Mouse (Mus musculus) erythroblast, adult 5-6 weeks (primary cell): ENCODE results near the gene Abhd2. TPM values are rescaled to one million over a fixed set of nuclear protein-coding genes. Genes with fewer than 3 reads are reported as not detected.

Experiments
- ATAC-seq: replicated peaks from 2 replicates; pipeline ENCODE4 v1.8.0; 2016; ENCODE audit warnings: moderate number of reproducible peaks, mild to moderate bottlenecking, moderate TSS enrichment, inconsistent platforms; ENCODE audit not compliant: poor library complexity, low FRiP score, severe bottlenecking
- total RNA-seq, 2 experiments: library from RNA; stranded (forward) in 1 of 2; stranded (reverse) in 1 of 2; fragments of 150-400 nt in 1 of 2; fragments of 200-764, 138-1000 nt in 1 of 2; gene quantifications; 2 replicates each; pipeline versions ENCODE4 v1.2.3 to v1.2.4; 2015 to 2017; ENCODE audit warnings: low replicate concordance in 2 of 2

Abhd2 gene
- total RNA-seq, 2 experiments from 2014 or later = 12.1 to 19.6 TPM

DNA sequence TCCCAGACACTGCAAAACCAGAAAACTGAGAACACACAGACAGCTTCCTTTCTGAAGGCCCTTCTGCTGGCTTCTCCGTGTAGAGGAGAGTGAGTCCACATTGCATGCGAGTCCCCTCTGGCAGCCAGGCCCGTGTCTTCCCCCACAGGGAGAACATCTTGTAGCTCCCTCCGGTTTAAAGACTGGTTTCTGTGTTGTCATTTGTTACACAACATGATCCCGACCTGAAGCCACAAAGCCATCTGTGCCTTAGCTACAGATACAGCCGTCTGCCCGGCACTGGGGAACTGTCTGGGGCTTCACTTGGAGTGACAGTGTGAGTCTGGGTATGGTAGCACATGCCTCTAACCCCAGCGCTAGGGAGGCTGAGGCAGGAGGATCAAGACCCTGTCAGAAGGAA is 42.1 kb downstream of the Abhd2 start:
- ATAC-seq = no peak

DNA sequence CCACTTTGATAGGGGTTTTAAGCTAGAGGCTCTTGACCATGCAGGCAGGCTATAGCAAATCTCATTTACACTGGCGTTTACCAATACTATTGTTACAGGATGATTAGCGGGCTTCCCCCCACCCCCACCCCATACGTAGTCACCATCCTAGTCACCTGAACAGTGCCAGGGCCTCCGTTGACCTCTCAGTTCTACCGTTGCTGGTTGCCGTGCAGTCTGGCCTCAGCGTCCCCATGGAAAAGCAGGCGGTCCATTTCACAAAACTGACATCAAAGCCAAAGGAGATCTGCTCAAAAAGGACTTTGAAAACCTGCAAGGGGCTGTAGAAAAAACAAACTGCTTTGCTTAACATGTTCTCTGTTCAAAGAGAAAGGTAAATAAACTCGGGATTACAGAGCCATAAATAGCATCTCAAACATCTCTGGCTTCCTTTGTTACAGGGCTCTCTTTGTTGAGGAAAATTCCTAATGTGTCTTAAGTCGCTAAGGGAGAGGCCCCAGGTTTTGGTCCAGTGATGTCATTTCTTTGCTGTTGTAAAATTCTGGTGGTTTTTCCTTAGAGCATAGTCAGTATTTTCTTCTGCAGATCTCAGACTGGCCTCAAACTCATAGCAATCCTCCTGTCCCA is 43.2 kb downstream of the Abhd2 start:
- ATAC-seq = no peak

DNA sequence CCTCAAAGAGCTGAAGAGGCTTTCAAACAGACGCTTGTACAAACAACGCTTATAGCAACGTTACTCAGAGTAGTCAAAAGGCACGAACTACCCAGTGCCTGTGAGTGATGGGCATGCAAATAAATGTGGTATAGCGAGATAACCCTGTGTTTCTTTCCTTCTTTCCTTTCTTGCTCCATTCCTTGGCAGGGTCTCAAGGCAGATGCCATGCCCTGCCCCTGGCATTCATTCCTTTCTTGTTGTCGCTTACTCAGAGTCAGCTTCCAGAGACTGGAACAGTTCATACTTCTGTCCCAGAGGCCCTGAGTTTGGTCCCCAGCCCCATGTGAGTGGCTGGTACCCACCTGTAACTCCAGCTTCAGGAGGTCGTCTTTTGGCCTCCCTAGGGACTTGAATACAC is 44.6 kb downstream of the Abhd2 start:
- no peak for ATAC-seq

DNA sequence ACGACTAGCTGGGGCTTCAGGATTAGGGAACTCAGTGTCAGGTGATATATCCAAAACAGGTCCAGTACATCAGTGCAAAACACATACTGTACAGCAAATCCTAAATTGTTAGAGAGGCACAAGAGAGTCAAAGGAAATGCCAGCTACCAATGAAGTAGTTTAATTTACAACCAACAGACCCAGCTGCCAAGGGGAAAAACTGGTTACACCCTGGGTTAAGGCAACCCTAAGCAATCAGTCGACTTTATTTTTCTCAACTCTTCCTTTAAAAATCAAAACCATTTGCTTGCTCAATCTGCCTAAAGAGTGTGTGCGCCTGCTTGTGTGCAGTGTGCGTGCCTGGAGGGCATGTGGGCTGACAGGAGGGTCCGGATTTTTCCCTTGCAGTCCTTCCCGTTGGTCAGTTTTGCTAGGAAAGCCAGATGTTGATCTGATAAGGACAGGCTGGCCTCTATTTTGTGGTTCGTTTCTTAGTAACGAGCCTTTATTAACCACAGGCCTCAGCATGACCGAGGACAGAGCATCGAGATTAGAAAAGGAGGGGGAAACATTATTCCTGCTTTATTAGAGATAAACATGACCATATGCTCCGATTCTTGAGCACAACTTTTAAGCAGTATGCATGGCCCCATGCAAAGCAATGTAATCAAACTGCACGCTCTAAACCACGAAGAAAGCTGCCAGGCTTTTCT is 45.3 kb downstream of the Abhd2 start:
- ATAC-seq = no peak

DNA sequence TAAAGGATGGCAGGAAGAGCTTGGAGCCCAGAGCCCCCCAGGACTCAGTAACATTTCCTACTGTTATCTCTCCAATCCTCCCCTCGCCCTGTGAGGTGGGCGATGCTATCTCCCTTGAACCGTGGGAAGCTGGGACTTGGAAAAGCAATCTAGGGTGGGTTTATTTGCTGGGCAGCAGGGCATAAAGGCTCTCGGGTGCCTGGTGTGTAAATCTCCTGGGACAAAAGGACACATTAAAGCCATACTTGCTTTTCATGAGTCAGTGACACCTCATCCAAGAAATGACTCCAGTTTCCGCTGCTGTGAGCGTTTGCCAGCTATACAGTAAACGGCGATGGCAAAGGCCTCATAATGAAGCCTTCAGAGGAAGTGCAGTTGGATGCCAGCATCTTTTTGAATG is 50.9 kb downstream of the Abhd2 start:
- no peak for ATAC-seq

DNA sequence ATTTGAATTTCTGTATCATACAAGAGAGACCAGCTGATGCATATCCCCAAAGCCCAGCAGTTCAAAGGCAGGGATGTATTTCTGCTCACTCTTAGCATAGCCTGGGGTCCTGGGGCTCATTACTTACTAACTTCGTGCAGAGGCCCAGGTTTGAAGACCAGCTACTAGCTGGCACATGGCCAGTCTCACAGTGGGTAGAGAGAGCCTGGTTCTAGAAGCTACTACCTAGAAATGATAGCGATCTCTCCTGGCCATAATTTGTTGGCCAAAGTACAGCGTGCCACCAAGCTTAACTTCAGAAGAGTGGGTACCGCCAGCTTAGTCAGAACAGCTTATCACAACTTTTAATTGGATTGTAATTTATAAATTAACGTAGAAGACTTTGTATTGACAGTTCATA is 55.8 kb downstream of the Abhd2 start:
- no peak for ATAC-seq

DNA sequence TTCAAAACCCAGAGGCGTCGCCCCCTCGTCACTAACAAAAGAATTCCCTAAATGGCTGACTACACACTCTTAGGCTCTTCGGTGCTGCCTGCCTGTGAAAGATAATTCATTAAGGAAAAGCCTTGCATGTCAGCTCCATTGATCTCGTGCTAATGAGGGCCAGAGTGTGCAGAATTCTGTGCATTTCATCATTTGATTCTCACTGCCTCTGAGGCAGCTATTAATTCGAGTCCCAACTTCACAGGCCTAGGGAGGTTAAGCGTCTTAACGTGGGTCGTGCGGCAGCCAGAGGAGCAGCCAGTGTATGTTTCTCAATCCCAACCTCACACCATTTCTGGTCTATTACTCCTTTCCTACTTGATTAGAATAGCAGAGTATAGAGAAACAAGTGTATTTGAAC is 58.2 kb downstream of the Abhd2 start:
- ATAC-seq = no peak

DNA sequence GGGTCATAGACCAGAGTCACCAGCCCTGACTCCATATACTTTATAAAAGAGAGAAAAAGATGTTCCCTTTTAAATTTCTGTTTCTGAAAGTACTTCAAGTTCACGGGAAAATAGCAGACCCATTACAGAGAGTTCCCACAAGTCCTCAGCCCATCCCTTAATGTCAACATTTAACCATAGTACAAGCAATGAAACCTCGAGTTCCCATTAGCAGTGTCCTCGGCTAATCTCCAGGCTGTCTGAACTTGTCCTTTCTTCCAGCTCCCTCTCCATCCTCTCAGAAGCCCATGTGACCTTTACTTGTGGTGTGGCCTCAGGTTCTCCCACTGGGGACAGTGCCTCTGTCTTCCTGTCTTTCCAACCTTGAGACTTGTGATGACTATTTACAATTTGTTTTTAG is 60.4 kb downstream of the Abhd2 start:
- ATAC-seq = no peak

DNA sequence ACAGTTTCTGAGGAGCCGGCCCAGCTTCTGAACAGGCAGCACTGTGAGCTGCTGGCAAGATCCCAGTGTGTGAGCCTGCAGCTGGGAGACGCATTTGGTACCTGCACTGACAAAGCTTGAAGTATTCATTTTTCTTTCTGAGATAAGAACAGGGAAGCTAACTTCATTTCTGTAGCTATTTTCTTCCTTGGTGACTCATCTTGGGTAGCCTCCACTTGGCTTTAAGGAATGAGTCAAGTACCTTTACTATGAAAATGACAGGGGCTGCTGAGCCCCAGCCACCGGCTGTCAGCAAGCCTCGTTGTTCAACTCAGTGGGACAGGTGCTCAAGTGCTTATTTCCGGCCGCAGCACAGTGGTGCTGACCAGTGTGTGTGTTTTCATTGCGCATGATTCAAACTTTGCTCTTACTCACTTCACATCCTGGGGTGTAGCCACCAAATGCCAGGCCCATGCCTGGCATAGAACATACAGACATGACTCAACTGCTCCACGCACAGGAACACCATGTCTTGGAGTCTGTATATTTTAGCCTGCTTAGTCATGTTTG is 63.4 kb downstream of the Abhd2 start:
- no peak for ATAC-seq

DNA sequence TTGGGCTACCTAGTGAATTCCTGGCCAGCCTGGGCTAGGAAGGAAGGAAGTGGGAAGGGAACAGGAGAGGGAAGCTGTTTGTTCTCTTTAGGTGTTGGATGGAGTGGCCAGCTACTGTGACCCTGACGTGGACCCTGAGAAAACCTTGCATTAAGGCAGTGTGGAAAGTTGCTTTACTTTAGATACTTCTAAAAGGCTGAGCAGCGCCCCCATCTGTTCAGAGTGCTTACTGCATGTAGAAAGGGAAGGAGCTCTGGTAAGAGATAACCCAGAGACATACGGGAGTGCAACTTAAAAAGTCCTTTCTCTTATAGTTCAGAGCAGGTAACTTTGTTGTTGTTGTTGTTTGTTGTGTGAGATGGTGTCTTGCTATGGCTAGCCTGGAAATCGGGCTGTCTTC is 72.9 kb downstream of the Abhd2 start:
- ATAC-seq = no peak

DNA sequence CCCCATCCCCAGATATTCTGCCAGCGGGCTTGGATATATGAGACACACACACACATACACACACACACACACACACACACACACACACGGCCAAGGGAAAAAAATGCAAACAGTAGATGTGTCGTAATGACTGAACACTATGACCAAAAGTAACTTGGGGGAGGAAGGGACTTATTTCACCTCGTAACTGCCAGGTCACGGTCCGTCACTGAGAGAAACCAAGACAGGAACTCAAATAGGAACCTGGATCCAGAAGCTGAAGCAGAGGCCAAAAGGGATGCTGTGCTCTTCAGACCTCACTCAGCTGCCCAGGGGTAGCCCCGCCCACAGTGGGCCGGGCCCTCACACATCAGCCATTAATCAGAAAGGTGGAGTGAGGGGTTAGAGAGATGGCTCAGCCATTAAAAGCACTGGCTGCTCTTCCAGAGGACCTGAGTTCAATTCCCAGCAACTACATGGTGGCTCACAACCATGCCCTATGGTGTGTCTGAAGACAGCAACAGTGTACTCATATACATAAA is 73.6 kb downstream of the Abhd2 start:
- ATAC-seq = no peak

DNA sequence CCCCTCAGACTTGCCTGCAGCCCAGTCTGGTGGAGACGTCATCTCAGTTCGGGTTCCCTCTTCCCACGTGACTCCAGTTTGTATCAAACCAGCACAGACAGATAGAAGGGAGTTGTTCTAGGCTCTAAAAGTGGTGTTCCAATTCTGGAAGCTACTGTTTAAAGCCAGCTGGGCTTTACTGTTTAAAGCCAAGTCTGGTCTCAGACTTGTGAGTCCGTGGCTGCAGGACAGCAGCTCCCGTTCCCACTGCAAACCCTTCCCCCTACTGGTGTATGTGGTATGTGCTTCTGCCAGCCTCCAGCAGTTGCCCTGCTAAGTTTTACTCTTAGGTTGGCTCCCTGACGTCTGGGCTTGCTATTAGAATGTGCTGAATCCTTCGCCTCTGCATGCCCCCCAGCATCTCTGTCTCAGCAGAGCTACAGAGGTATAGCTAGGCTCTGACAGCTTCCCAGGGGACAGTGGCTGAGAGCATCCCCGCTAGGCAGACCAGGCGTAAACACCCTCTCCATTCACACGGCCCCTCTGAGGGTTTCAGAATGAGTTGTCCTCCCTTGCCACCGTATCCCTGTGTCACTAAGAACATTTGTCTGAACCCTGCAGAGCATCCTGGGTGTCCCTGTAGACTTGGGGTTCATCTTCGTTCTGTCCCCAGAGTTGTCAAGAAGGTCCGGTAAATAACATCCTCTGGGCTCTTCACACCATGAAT is 74.3 kb downstream of the Abhd2 start:
- no peak for ATAC-seq

DNA sequence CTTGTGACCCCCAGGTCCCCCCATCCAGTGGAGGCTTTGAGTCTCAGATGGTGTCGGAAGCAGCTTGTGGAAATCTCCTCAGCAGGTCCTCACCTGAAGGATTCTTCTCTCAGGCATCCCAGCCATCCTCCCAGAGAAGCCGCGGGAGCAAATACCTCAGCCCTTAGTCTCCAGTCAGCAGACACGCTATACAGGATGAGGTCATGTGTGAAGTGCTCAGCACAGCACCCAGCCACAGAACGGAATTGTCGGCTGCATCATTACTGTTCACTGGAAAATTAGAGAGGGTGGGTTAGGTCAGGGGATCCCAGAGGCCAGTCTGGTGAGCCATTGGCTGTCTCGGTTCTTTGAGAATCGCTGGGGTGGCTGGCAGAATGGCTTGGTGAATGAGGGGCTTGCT is 75.8 kb downstream of the Abhd2 start:
- ATAC-seq = no peak

DNA sequence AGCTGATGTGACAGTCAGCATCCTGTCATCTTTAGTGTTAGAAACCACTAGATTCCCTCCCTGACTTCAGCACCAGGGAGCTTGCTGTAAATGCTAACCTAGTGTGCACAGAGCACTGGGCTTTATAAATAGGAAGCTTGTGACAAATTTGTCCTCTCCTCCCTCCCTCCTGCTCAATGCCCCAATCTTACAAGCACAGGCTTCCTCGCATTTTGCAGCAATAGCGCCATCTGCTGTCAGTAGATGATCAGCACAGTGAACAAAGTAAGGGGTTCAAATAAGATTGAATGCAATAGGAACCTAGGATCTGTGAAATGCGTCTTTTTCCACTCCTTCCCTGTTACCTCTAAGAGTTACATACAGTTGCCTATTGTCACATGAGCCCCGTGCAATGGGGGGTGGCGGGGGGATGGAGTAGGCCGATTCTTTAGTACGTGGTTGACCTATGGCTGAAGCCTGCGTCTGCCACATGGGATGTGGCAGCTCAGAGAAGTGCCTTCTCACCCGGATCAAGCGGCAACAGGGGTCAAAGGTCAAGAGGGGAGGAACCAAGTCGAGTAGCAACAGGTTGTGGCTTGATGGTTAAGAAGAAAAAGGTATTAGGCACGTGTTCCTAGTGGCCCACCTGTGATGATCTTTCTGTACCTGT is 76.9 kb downstream of the Abhd2 start:
- ATAC-seq = peak; percentile 60

DNA sequence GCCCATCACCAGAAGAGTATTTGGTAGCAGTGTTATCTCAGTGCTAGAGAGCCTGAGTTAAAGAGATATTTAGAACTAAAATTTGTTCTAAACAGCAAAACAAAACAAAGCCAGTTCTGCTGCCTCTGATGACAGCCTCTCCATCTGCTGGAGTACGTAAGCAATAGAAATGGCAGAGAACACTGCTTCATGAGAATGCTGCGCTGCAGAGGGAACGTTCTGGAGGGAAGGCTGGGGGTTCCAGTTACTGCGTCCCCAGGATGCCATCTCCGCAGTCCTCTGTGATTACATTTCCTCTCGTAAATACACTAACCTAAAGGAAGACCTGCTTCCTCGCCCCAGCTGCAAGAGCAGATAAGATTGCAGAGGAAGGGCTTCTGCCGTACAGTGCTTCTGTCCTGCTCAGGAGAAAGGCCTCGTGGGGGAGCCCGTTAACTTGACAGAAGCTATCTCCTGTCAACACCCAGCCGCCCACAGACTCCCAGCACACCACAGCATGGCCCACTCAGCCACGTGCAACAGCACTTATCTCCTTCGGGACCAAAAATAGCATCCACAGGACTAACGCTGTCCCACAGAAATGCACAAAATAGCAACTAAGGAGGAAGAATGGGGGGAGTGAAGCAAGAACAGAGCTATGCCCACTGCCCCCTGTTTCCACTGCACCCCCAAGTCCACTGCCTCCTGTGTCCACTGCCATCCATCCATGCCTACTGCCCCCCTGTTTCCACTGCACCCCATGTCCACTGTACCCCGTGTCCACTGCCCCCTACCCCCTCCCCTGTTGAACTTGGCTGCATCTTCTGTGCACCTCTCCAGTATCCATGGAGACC is 85.6 kb downstream of the Abhd2 start:
- no peak for ATAC-seq

DNA sequence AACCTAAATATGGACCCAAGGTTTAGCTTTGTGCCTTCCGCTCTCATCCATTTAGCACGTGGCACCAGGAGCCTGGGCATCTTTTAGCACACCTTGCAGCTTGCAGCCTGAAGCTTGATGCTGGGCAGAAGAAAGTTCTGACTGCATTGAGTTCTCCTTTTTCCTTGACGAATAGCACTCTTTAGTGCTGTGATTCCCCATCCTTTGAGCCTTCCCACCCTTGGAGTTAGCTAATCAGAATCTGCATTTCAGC is 86.1 kb downstream of the Abhd2 start:
- ATAC-seq = no peak

DNA sequence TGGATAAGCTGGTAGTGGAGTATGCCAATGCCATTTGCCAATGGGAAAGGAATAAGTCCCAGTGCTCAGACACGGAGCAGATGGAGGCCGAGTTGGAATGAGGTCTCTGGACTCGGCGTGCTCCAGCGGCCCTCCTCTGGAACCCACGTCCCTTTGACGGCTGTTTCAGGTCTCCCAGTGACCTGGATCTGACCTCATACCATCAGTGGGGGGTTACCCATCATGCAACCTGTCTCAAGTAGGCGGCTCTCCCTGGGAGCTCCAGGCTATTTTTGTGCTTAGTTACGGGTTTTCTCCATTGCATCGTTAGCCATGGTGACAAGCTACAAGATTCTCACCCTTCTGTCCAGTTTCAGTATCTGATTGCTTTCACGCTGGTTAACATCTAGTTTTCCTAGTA is 87.1 kb downstream of the Abhd2 start:
- no peak for ATAC-seq

DNA sequence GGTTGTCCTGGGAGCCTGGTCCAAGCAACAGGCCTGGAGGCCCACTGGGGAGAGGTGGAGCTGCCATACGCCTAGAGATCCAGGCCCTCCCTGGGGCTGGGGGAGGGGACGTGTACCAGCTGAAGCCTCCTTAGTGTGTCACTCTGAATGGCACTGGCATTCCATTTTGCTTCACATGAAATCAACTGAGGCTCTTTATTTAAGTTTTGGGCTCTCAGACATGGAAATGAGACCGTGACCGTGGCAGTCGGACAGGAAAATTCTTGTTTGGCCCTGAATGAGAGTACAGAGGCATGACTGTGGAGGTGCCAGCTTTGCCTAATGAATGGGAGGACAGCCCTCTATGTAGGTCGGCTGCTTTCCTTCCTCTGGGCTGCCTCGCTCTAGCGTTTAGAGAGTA is 89.2 kb downstream of the Abhd2 start:
- ATAC-seq = no peak

DNA sequence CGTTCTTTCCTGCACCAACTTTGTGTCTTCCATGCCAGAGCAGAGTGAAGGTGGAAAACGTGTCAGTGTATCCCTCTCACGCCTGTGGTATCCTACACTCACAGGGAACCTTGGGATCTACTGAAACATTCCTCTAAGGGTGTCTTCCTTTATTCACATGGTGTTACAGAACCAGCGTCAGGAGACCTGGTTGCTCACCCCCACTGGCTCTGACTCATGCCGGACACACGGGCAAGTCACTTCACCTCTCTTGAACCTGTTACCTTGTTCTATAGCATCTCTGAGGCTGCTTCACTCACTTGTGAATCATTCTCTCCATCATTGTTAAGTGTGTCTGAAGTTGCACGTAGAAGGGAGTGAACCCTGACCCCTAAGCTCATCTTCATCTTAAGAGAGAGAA is 89.8 kb downstream of the Abhd2 start:
- no peak for ATAC-seq
